Mouse (Mus musculus) mouse trophoblast stem cell (cell line): ENCODE data around the gene Nap1l3.

Source experiments
- in situ Hi-C, 2 experiments: fragments of 300-500 bp; cut with MseI, MboI; formaldehyde crosslinking; loops; 2 replicates in 1 of 2; 3 replicates in 1 of 2; pipeline ENCODE4 v1.15.1; 2025

Gene Nap1l3

DNA sequence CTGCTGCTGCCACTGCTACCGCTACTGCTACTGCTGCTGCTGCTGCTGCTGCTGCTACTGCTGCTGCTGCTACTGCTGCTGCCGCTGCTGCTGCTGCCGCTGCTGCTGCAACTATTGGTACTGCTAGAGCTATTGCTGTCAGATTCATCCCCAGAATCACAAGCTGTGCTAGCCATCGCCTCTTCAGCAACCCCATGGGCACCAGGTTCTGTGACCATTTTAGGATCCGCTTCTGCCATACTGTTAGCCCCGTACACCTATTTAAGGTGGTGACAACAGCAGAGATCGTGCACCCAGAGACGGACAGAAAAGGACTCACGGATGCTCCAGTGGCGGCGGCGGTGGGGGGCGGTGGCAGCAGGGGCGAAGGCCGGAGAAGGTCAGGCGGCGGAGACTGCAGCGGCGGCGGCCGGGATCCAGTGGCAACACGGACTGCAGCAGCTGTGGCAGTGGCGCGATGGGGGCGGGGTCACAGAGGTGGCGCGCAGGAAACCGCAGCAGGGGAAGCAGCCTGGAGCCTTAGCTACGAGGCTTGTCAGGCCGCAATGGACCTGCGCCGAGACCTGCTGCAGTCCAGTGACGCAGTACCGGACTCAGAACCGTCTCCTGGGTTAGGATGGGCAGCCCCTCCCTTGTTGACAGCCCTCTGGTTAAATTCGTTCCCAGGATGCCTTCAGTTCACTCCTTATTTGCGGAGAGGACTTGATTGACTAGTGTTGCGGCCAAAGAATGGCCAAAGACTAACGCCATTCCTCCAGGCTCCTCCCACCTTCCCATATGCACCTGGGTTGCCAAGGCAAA lies at the start of gene Nap1l3:
Gene Nap1l3, minus strand, starts transcription at position 621 of the 801 bp plus-strand sequence.
- in situ Hi-C loops, result no loop called here

DNA sequence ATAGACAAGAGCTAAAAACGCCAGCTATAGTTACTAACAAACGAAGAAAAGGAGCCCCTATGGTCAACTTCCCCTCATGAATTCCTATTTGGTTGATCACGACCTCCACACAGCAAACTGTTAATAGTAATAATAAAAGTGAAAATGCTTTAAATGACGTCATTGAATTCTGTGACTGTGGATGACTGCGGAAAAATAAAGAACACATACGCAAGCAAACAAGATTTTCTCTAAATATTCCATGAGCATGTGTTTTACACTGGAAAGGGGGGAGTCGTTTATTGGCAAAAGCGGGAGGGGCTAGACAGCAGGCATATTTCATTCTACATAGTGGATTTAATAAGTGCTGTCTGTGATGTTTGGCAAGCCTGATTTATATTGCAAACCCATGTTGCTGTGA lies 451 bp upstream of the Nap1l3 start:
- in situ Hi-C loops, result no loop called here
